Mouse (Mus musculus) lung, embryonic 15.5 days (tissue): ENCODE measurements at regions not wholly inside any gene's neighbourhood (a gene's known extent, or its start where the extent isn't known, plus 50 kb on each side); places are given as distances from the start of the nearest gene placed in this dataset.

Source experiments
- ATAC-seq: fragments of 200-750 bp; cut with Nextera tagmentation; 2 replicates; pipeline ENCODE4 v1.8.0; 2017; ENCODE audit warnings: moderate number of reproducible peaks, borderline replicate concordance; ENCODE audit not compliant: low FRiP score, low TSS enrichment; ENCODE audit errors: extremely low read depth
- H3K27ac ChIP-seq: fragments of 300-500 bp; sonication (generic); 2 replicates; pipeline ENCODE4 v1.5.1; 2015; ENCODE audit warnings: moderate library complexity, mild to moderate bottlenecking, inconsistent platforms
- H3K27me3 ChIP-seq: fragments of 300-500 bp; sonication (generic); 2 replicates; pipeline ENCODE4 v1.6.1; 2015; ENCODE audit warnings: inconsistent platforms
- H3K36me3 ChIP-seq: fragments of 300-500 bp; sonication (generic); 2 replicates; pipeline ENCODE4 v1.6.1; 2015; ENCODE audit warnings: inconsistent platforms
- H3K4me1 ChIP-seq: fragments of 300-500 bp; sonication (generic); 2 replicates; pipeline ENCODE4 v1.6.1; 2015; ENCODE audit warnings: inconsistent platforms
- H3K4me2 ChIP-seq: fragments of 300-500 bp; sonication (generic); 2 replicates; pipeline ENCODE4 v1.6.1; 2015; ENCODE audit warnings: inconsistent platforms, mild to moderate bottlenecking, moderate library complexity
- H3K4me3 ChIP-seq: fragments of 300-500 bp; sonication (generic); 2 replicates; pipeline ENCODE4 v1.5.1; 2015; ENCODE audit warnings: mild to moderate bottlenecking, inconsistent platforms
- H3K9ac ChIP-seq: fragments of 300-500 bp; sonication (generic); 2 replicates; pipeline ENCODE4 v1.6.1; 2015; ENCODE audit warnings: inconsistent platforms
- H3K9me3 ChIP-seq: fragments of 300-500 bp; sonication (generic); 2 replicates; pipeline ENCODE4 v1.6.1; 2016; ENCODE audit warnings: inconsistent platforms
- WGBS: fragments of 180-500 bp; shearing (Covaris S2); methylation state at CpG from one replicate; pipeline ENCODE4 v1.1.7; 2015; 5-methylcytosine and 5-hydroxymethylcytosine counted together

DNA sequence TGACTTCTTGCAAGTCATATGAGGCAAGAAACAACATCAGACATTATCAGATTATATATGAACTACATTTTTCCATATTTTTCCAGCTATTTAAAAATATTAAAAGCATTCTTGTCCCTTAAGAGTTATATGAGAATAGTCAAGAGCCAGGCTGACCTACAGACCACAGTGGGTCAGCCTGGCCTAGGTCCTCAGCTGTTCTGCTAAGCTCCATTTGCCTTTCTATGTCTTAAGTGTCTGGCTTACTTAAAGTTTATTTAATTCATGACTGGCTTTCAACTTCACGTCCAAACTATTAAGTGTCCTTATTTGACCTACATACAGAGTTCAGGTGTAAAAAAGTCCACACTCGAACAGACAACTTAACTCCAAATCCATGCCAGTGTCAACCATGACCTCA lies 58.1 kb upstream of the Slc22a22 start:
- Histone ChIP-seq H3K9ac (no peak overlapping the region), H3K9me3 (no peaks in the 10 kb centered on the region), H3K4me2 (no peak overlapping the region), H3K27ac (no peak overlapping the region), H3K36me3 (no peaks in the 10 kb centered on the region), H3K4me3 (no peak overlapping the region), H3K27me3 (no peaks in the 10 kb centered on the region), H3K4me1 (no peaks in the 10 kb centered on the region)
- 44% methylated on average over 2 of the region's 2 CpGs for WGBS
- no peak for ATAC-seq
